21 mouse cellular contexts compared by ENCODE assay signal in genomic region chr10:38295724-38296123, GRCm38 (mm10).
DNase-seq lines count a peak whose midpoint lies in the region; ATAC-seq and TF ChIP-seq lines count a peak whose summit lies in the region.
"Had no signal": no experiment of that assay in that cellular context is flagged by ENCODE, and none has a peak within 500 bp of the region (broad histone marks: within the 10 kb centered on the region; RNA-seq: fewer than 3 reads in every experiment).

No protein-coding gene starts in this region.

- no peak for ATAC-seq in limb, embryonic 14.5 days (ENCODE audit: low FRiP score, low read depth)
- no peak for ATAC-seq in liver, embryonic 12.5 days
- no peak for ATAC-seq in hindbrain, embryonic 14.5 days (ENCODE audit: low FRiP score)
- ATAC-seq: forebrain, postnatal 0 days; inflammation-experienced regulatory T-cells, adult 6 months had no signal

- H3K9me3 ChIP-seq in limb, embryonic 14.5 days (ENCODE audit: control insufficient read depth, low read length), result no peaks in the 10 kb centered on the region
- H3K9me3 ChIP-seq in hindbrain, embryonic 10.5 days, result no peaks in the 10 kb centered on the region
- no peaks in the 10 kb centered on the region for H3K9me3 ChIP-seq in liver, embryonic 12.5 days (replicated peaks)
- H3K9me3 ChIP-seq in hindbrain, embryonic 14.5 days (ENCODE audit: control insufficient read depth, low read length), result no peaks in the 10 kb centered on the region
- H3K9me3 ChIP-seq: neural tube, embryonic 13.5 days had no signal

- WGBS in limb, embryonic 14.5 days, result 55% methylated on average over 2 of the region's 2 CpGs
- 89% methylated on average over 2 of the region's 2 CpGs for WGBS in hindbrain, embryonic 10.5 days
- WGBS in liver, embryonic 12.5 days (ENCODE audit: insufficient replicate concordance), result 49% methylated on average over 2 of the region's 2 CpGs
- 84% methylated on average over 2 of the region's 2 CpGs for WGBS in hindbrain, embryonic 14.5 days

- H3K27me3 ChIP-seq in limb, embryonic 14.5 days (ENCODE audit: control insufficient read depth, insufficient read depth, low read length), result no peaks in the 10 kb centered on the region
- H3K27me3 ChIP-seq in hindbrain, embryonic 10.5 days (ENCODE audit: insufficient read depth, poor library complexity, severe bottlenecking), result no peaks in the 10 kb centered on the region
- no peaks in the 10 kb centered on the region for H3K27me3 ChIP-seq in liver, embryonic 12.5 days (replicated peaks)
- no peaks in the 10 kb centered on the region for H3K27me3 ChIP-seq in hindbrain, embryonic 14.5 days (ENCODE audit: control insufficient read depth, insufficient read depth, low read length)
- H3K27me3 ChIP-seq: CH12.LX; neural tube, embryonic 13.5 days had no signal

- no peak for TF ChIP-seq POLR2A in limb, embryonic 14.5 days (IDR thresholded peaks at IDR 0.05; ENCODE audit: borderline replicate concordance, extremely low read depth, insufficient read depth, insufficient read length)

- H3K4me2 ChIP-seq in limb, embryonic 14.5 days (replicated peaks; ENCODE audit: low read depth, low read length, severe bottlenecking), result no peak overlapping the region
- H3K4me2 ChIP-seq in liver, embryonic 12.5 days, result no peak overlapping the region
- no peak overlapping the region for H3K4me2 ChIP-seq in hindbrain, embryonic 14.5 days (replicated peaks)
- H3K4me2 ChIP-seq: midbrain, embryonic 11.5 days; neural tube, embryonic 13.5 days had no signal

- H3K36me3 ChIP-seq in limb, embryonic 14.5 days (ENCODE audit: control insufficient read depth, insufficient read depth, low read length), result no peaks in the 10 kb centered on the region
- no peaks in the 10 kb centered on the region for H3K36me3 ChIP-seq in hindbrain, embryonic 10.5 days
- no peaks in the 10 kb centered on the region for H3K36me3 ChIP-seq in liver, embryonic 12.5 days
- H3K36me3 ChIP-seq in hindbrain, embryonic 14.5 days (replicated peaks; ENCODE audit: control insufficient read depth, insufficient read depth), result no peaks in the 10 kb centered on the region
- H3K36me3 ChIP-seq: neural tube, embryonic 13.5 days had no signal

- no peak overlapping the region for H3K9ac ChIP-seq in limb, embryonic 14.5 days (ENCODE audit: low read depth, low read length, severe bottlenecking)
- H3K9ac ChIP-seq in liver, embryonic 12.5 days, result no peak overlapping the region
- H3K9ac ChIP-seq in hindbrain, embryonic 14.5 days, result no peak overlapping the region
- H3K9ac ChIP-seq: forebrain, postnatal 0 days; neural tube, embryonic 13.5 days had no signal

- peak; percentile 2 for DNase-seq in adrenal gland, adult 2 months
- no peak for DNase-seq in adrenal gland, postnatal 25 days
- peak; percentile 45 for DNase-seq in 3T3-L1 (ENCODE audit: low read depth, low spot score)
- peak; percentile 20 for DNase-seq in limb, embryonic 14.5 days (ENCODE audit: low spot score)
- peak; percentile 35 for DNase-seq in lung, postnatal 14 days
- DNase-seq in hindbrain, embryonic 10.5 days (ENCODE audit: low spot score), result no peak
- no peak for DNase-seq in hindbrain, embryonic 14.5 days (ENCODE audit: low spot score)
- DNase-seq: cerebellum, postnatal 14 days; forebrain, postnatal 0 days; gastrocnemius, adult 2 months; heart, adult 11 months; kidney, adult 8-10 months; left cerebral cortex, postnatal 4 days; right cerebral cortex, postnatal 25 days; thymus, postnatal 25 days had no signal

- H3K4me1 ChIP-seq in limb, embryonic 14.5 days (ENCODE audit: control insufficient read depth, insufficient read depth, low read length), result no peaks in the 10 kb centered on the region
- H3K4me1 ChIP-seq in hindbrain, embryonic 10.5 days (replicated peaks), result no peaks in the 10 kb centered on the region
- H3K4me1 ChIP-seq in liver, embryonic 12.5 days, result no peaks in the 10 kb centered on the region
- H3K4me1 ChIP-seq in hindbrain, embryonic 14.5 days (replicated peaks; ENCODE audit: control insufficient read depth, insufficient read depth, low read length), result no peaks in the 10 kb centered on the region
- H3K4me1 ChIP-seq: neural tube, embryonic 13.5 days had no signal

- no peak overlapping the region for H3K27ac ChIP-seq in limb, embryonic 14.5 days (replicated peaks; ENCODE audit: low read depth, low read length)
- no peak overlapping the region for H3K27ac ChIP-seq in hindbrain, embryonic 10.5 days
- H3K27ac ChIP-seq in liver, embryonic 12.5 days, result no peak overlapping the region
- H3K27ac ChIP-seq in hindbrain, embryonic 14.5 days, result no peak overlapping the region
- H3K27ac ChIP-seq: gastrocnemius, adult 2 months; neural tube, embryonic 13.5 days had no signal

- no peak overlapping the region for H3K4me3 ChIP-seq in limb, embryonic 14.5 days (replicated peaks; ENCODE audit: low read length)
- no peak overlapping the region for H3K4me3 ChIP-seq in hindbrain, embryonic 10.5 days
- H3K4me3 ChIP-seq in liver, embryonic 12.5 days, result no peak overlapping the region
- H3K4me3 ChIP-seq in hindbrain, embryonic 14.5 days (replicated peaks; ENCODE audit: low read length), result no peak overlapping the region
- H3K4me3 ChIP-seq: erythroblast, embryonic 14.5 days; gastrocnemius, adult 2 months; neural tube, embryonic 13.5 days had no signal

Comparison
In these comparisons a context has a peak if more than half of its experiments do, and no peak if none do; other contexts are left out.
1. DNase-seq: peak in adrenal gland, adult 2 months (single experiment), 3T3-L1 (single experiment), limb, embryonic 14.5 days (single experiment) and lung, postnatal 14 days (single experiment); none in adrenal gland, postnatal 25 days (single experiment), hindbrain, embryonic 10.5 days (single experiment) and hindbrain, embryonic 14.5 days (single experiment).